Mouse (Mus musculus) midbrain, embryonic 14.5 days (tissue): Measurements from ENCODE around the gene Kctd13. TPM values are rescaled to one million over a fixed set of nuclear protein-coding genes. Genes with fewer than 3 reads are reported as not detected.

Experiments
- ATAC-seq: fragments of 200-750 bp; cut with Nextera tagmentation; 2 replicates; pipeline ENCODE4 v1.8.0; 2017; ENCODE audit warnings: moderate number of reproducible peaks, moderate library complexity; ENCODE audit not compliant: low FRiP score, low TSS enrichment
- DNase-seq: peaks from one replicate; pipeline ENCODE4 v3.0.0-alpha.2; 2015
- H3K27ac ChIP-seq: fragments of 300-500 bp; sonication (generic); replicated peaks from 2 replicates; pipeline ENCODE4 v1.5.1; 2014; ENCODE audit warnings: mild to moderate bottlenecking, low read depth, low read length, moderate library complexity
- H3K27me3 ChIP-seq: fragments of 300-500 bp; sonication (generic); 2 replicates; pipeline ENCODE4 v1.6.1; 2014; ENCODE audit warnings: low read length, control low read depth, mixed read lengths; ENCODE audit not compliant: control insufficient read depth, insufficient read depth
- H3K36me3 ChIP-seq: fragments of 300-500 bp; sonication (generic); 2 replicates; pipeline ENCODE4 v1.6.1; 2014; ENCODE audit warnings: low read length, control low read depth; ENCODE audit not compliant: control insufficient read depth, insufficient read depth
- H3K4me1 ChIP-seq: fragments of 300-500 bp; sonication (generic); 2 replicates; pipeline ENCODE4 v1.6.1; 2014; ENCODE audit warnings: mild to moderate bottlenecking, antibody characterized with exemption, low read length, control low read depth; ENCODE audit not compliant: control insufficient read depth, insufficient read depth
- H3K4me2 ChIP-seq: fragments of 300-500 bp; sonication (generic); 2 replicates; pipeline ENCODE4 v1.6.1; 2014; ENCODE audit warnings: mild to moderate bottlenecking, low read length, moderate library complexity
- H3K4me3 ChIP-seq: fragments of 300-500 bp; sonication (generic); replicated peaks from 2 replicates; pipeline ENCODE4 v1.5.1; 2014; ENCODE audit warnings: low read depth, low read length
- H3K9ac ChIP-seq: fragments of 300-500 bp; sonication (generic); replicated peaks from 2 replicates; pipeline ENCODE4 v1.6.1; 2014; ENCODE audit warnings: mild to moderate bottlenecking, low read length, moderate library complexity
- H3K9me3 ChIP-seq: fragments of 300-500 bp; sonication (generic); 2 replicates; pipeline ENCODE4 v1.6.1; 2016; ENCODE audit warnings: low read length, control low read depth, mixed read lengths; ENCODE audit not compliant: control insufficient read depth
- WGBS: fragments of 180-500 bp; shearing (Covaris S2); extraction: QIAGEN DNeasy Blood & Tissue Kit; methylation state at CpG from one replicate; pipeline ENCODE4 v1.1.7; 2014; 5-methylcytosine and 5-hydroxymethylcytosine counted together
- polyA plus RNA-seq: library from polyadenylated mRNA; unstranded; fragments of >200 nt; fragmentation: Nextera tagmentation; extraction: Ambion mirVana; gene quantifications from 2 replicates; pipeline ENCODE4 v1.2.1, GENCODE M21; 2014

Kctd13 gene
- polyA plus RNA-seq, 1 experiment from 2014 or later, result 98.6 TPM

- DNase-seq, result no peak
- no peak overlapping the region for H3K9ac ChIP-seq
- 96% methylated on average over 2 of the region's 2 CpGs for WGBS
Observed at GRCm38 (mm10) chr7:126981601-126982000, 52.9 kb downstream of the Kctd13 start.

GRCm38 (mm10) chr7:126982054-126982453 is 53.4 kb downstream of the Kctd13 start:
- peaks cover 34% of the 10 kb centered on the region for H3K36me3 ChIP-seq
- ATAC-seq, result no peak
- WGBS, result 96% methylated on average over 4 of the region's 4 CpGs

More at GRCm38 (mm10) chr7:126981601-126982000, 52.9 kb downstream of the Kctd13 start:
- no peak overlapping the region for H3K27ac ChIP-seq
- peaks cover 7% of the 10 kb centered on the region for H3K4me1 ChIP-seq
- no peaks in the 10 kb centered on the region for H3K27me3 ChIP-seq
- peaks cover 34% of the 10 kb centered on the region for H3K36me3 ChIP-seq
- H3K4me3 ChIP-seq, result no peak overlapping the region
- no peaks in the 10 kb centered on the region for H3K9me3 ChIP-seq
- H3K4me2 ChIP-seq, result no peak overlapping the region
- ATAC-seq, result no peak

GRCm38 (mm10) chr7:126983113-126983512 is 54.4 kb downstream of the Kctd13 start:
- WGBS, result 84% methylated on average over 7 of the region's 7 CpGs
- no peak for ATAC-seq
- no peak overlapping the region for H3K4me3 ChIP-seq

More at GRCm38 (mm10) chr7:126982054-126982453, 53.4 kb downstream of the Kctd13 start:
- Histone ChIP-seq H3K27ac (no peak overlapping the region), H3K27me3 (no peaks in the 10 kb centered on the region), H3K4me2 (no peak overlapping the region), H3K4me3 (no peak overlapping the region), H3K9me3 (no peaks in the 10 kb centered on the region), H3K9ac (no peak overlapping the region), H3K4me1 (peaks cover 5% of the 10 kb centered on the region)
- no peak for DNase-seq

GRCm38 (mm10) chr7:126984667-126985444 is 56.2 kb downstream of the Kctd13 start:
- no peak for ATAC-seq
- H3K9me3 ChIP-seq, result no peaks in the 10 kb centered on the region

More at GRCm38 (mm10) chr7:126983113-126983512, 54.4 kb downstream of the Kctd13 start:
- peaks cover 32% of the 10 kb centered on the region for H3K36me3 ChIP-seq
- H3K9me3 ChIP-seq, result no peaks in the 10 kb centered on the region
- no peak overlapping the region for H3K27ac ChIP-seq
- DNase-seq, result no peak
- H3K4me1 ChIP-seq, result no peaks in the 10 kb centered on the region
- H3K4me2 ChIP-seq, result no peak overlapping the region
- H3K9ac ChIP-seq, result no peak overlapping the region
- H3K27me3 ChIP-seq, result no peaks in the 10 kb centered on the region

GRCm38 (mm10) chr7:126986319-126986718 is 57.6 kb downstream of the Kctd13 start:
- ATAC-seq (no peak), DNase-seq (peak; percentile 45)
- H3K9ac ChIP-seq, result no peak overlapping the region
- H3K36me3 ChIP-seq, result 0 out of 2 replicates have a peak, but pooled peaks cover 3% of the 10 kb centered on the region
- whole genome bisulfite sequencing, result 51% methylated on average over 9 of the region's 9 CpGs
- no peaks in the 10 kb centered on the region for H3K4me1 ChIP-seq
- H3K27ac ChIP-seq, result no peak overlapping the region
- H3K4me3 ChIP-seq, result no peak overlapping the region
- H3K9me3 ChIP-seq, result no peaks in the 10 kb centered on the region
- H3K27me3 ChIP-seq, result no peaks in the 10 kb centered on the region
- H3K4me2 ChIP-seq, result no peak overlapping the region

More at GRCm38 (mm10) chr7:126984667-126985444, 56.2 kb downstream of the Kctd13 start:
- Histone ChIP-seq H3K9ac (no peak overlapping the region), H3K4me1 (no peaks in the 10 kb centered on the region), H3K27me3 (no peaks in the 10 kb centered on the region), H3K4me3 (no peak overlapping the region), H3K36me3 (peaks cover 14% of the 10 kb centered on the region), H3K4me2 (no peak overlapping the region), H3K27ac (no peak overlapping the region)
- DNase-seq, result no peak
- WGBS, result 66% methylated on average over 9 of the region's 10 CpGs

- H3K9ac ChIP-seq, result no peak overlapping the region
- no peaks in the 10 kb centered on the region for H3K9me3 ChIP-seq
- H3K4me2 ChIP-seq, result no peak overlapping the region
- DNase-seq (no peak), ATAC-seq (no peak)
- no peak overlapping the region for H3K27ac ChIP-seq
- WGBS, result 72% methylated on average over 8 of the region's 8 CpGs
- no peaks in the 10 kb centered on the region for H3K27me3 ChIP-seq
- no peaks in the 10 kb centered on the region for H3K36me3 ChIP-seq
- H3K4me1 ChIP-seq, result no peaks in the 10 kb centered on the region
- no peak overlapping the region for H3K4me3 ChIP-seq
Observed at GRCm38 (mm10) chr7:126988816-126989215, 60.1 kb downstream of the Kctd13 start.

Other genes starting within 250 kb of the Kctd13 start
- 128 and 164 TPM in 2 replicates for gene Bola2, start 233.5 kb upstream of the Kctd13 start, polyA plus RNA-seq
- 10.6 and 13.7 TPM in 2 replicates for gene Slx1b, start 233.1 kb upstream of the Kctd13 start, polyA plus RNA-seq
- 95.0 and 115 TPM in 2 replicates for gene Coro1a, start 221.1 kb upstream of the Kctd13 start, polyA plus RNA-seq
- gene Mapk3, start 169.3 kb upstream of the Kctd13 start, polyA plus RNA-seq, result 78.4 and 110 TPM in 2 replicates
- 2.0 and 3.4 TPM in 2 replicates for gene Gdpd3, start 162.5 kb upstream of the Kctd13 start, polyA plus RNA-seq
- 218 and 255 TPM in 2 replicates for gene Ypel3, start 151.9 kb upstream of the Kctd13 start, polyA plus RNA-seq
- 0.22 and 0.24 TPM in 2 replicates for gene Tbx6, start 147.4 kb upstream of the Kctd13 start, polyA plus RNA-seq
- 210 and 212 TPM in 2 replicates for gene Ppp4c, start 136.4 kb upstream of the Kctd13 start, polyA plus RNA-seq
- 51.6 and 72.4 TPM in 2 replicates for gene Fam57b, start 131.2 kb upstream of the Kctd13 start, polyA plus RNA-seq
- not detected in 2 replicates for gene 4930451I11Rik, start 97.2 kb upstream of the Kctd13 start, polyA plus RNA-seq
- gene Doc2a, start 81.5 kb upstream of the Kctd13 start, polyA plus RNA-seq, result 9.7 and 15.3 TPM in 2 replicates
- 8.0 and 12.8 TPM in 2 replicates for gene Hirip3, start 66.9 kb upstream of the Kctd13 start, polyA plus RNA-seq
- gene Ino80e, start 66.5 kb upstream of the Kctd13 start, polyA plus RNA-seq, result 93.5 and 95.8 TPM in 2 replicates
- 39.0 and 39.5 TPM in 2 replicates for gene Taok2, start 44.2 kb upstream of the Kctd13 start, polyA plus RNA-seq
- gene Tmem219, start 6.0 kb upstream of the Kctd13 start, polyA plus RNA-seq, result 29.2 and 34.9 TPM in 2 replicates
- gene Asphd1, start 20.7 kb downstream of the Kctd13 start, polyA plus RNA-seq, result 6.5 and 7.0 TPM in 2 replicates
- gene Sez6l2, start 21.7 kb downstream of the Kctd13 start, polyA plus RNA-seq, result 59.1 and 66.9 TPM in 2 replicates
- gene Cdipt, start 47.0 kb downstream of the Kctd13 start, polyA plus RNA-seq, result 101 and 106 TPM in 2 replicates
- gene Cdiptos, start 47.2 kb downstream of the Kctd13 start, polyA plus RNA-seq, result 1.1 and 1.3 TPM in 2 replicates
- gene Mvp, start 85.7 kb downstream of the Kctd13 start, polyA plus RNA-seq, result 1.7 and 3.1 TPM in 2 replicates
- gene Pagr1b, start 87.6 kb downstream of the Kctd13 start, polyA plus RNA-seq, result not detected in 2 replicates
- gene Pagr1a, start 88.5 kb downstream of the Kctd13 start, polyA plus RNA-seq, result 21.2 and 38.3 TPM in 2 replicates
- gene Gm42742, start 92.2 kb downstream of the Kctd13 start, polyA plus RNA-seq, result 53.4 and 64.6 TPM in 2 replicates
- 21.8 and 28.9 TPM in 2 replicates for gene Prrt2, start 92.3 kb downstream of the Kctd13 start, polyA plus RNA-seq
- gene Maz, start 98.2 kb downstream of the Kctd13 start, polyA plus RNA-seq, result 68.3 and 80.8 TPM in 2 replicates
- gene Kif22, start 113.6 kb downstream of the Kctd13 start, polyA plus RNA-seq, result 18.9 and 30.2 TPM in 2 replicates
- not detected in 2 replicates for gene Zg16, start 158.4 kb downstream of the Kctd13 start, polyA plus RNA-seq
- 0.84 and 2.2 TPM in 2 replicates for gene AI467606, start 162.5 kb downstream of the Kctd13 start, polyA plus RNA-seq
- 0.11 and 0.67 TPM in 2 replicates for gene Qprt, start 193.3 kb downstream of the Kctd13 start, polyA plus RNA-seq
- not detected in 2 replicates for gene Spn, start 208.9 kb downstream of the Kctd13 start, polyA plus RNA-seq